Mouse (Mus musculus) neural tube, embryonic 14.5 days (tissue): ENCODE results near the gene Ccdc51. TPM values are rescaled to one million over a fixed set of nuclear protein-coding genes. Genes with fewer than 3 reads are reported as not detected.

Source experiments
- ATAC-seq: fragments of 200-750 bp; cut with Nextera tagmentation; 2 replicates; pipeline ENCODE4 v1.8.0; 2017; ENCODE audit warnings: low read depth, mild to moderate bottlenecking, moderate TSS enrichment, moderate library complexity
- H3K27ac ChIP-seq: fragments of 300-500 bp; sonication (generic); 2 replicates; pipeline ENCODE4 v1.5.1; 2014; ENCODE audit warnings: low read depth, mild to moderate bottlenecking, control low read depth, low read length, moderate library complexity, mixed read lengths
- H3K27me3 ChIP-seq: fragments of 300-500 bp; sonication (generic); 2 replicates; pipeline ENCODE4 v1.6.1; 2014; ENCODE audit warnings: low read length; ENCODE audit not compliant: control insufficient read depth, insufficient read depth
- H3K36me3 ChIP-seq: fragments of 300-500 bp; sonication (generic); 2 replicates; pipeline ENCODE4 v1.6.1; 2014; ENCODE audit warnings: low read length, mixed read lengths; ENCODE audit not compliant: control insufficient read depth, insufficient read depth
- H3K4me1 ChIP-seq: fragments of 300-500 bp; sonication (generic); 2 replicates; pipeline ENCODE4 v1.6.1; 2014; ENCODE audit warnings: low read length; ENCODE audit not compliant: control insufficient read depth, insufficient read depth
- H3K4me2 ChIP-seq: fragments of 300-500 bp; sonication (generic); 2 replicates; pipeline ENCODE4 v1.6.1; 2014; ENCODE audit warnings: mild to moderate bottlenecking, low read depth, low read length, control low read depth
- H3K4me3 ChIP-seq: fragments of 300-500 bp; sonication (generic); 2 replicates; pipeline ENCODE4 v1.5.1; 2014; ENCODE audit warnings: low read depth, low read length, control low read depth, mixed read lengths
- H3K9ac ChIP-seq: fragments of 300-500 bp; sonication (generic); replicated peaks from 2 replicates; pipeline ENCODE4 v1.6.1; 2014; ENCODE audit warnings: low read depth, mild to moderate bottlenecking, control low read depth, low read length, mixed read lengths
- H3K9me3 ChIP-seq: fragments of 300-500 bp; sonication (generic); 2 replicates; pipeline ENCODE4 v1.6.1; 2016; ENCODE audit warnings: low read length; ENCODE audit not compliant: control insufficient read depth
- WGBS: fragments of 180-500 bp; shearing (Covaris S2); extraction: QIAGEN DNeasy Blood & Tissue Kit; methylation state at CpG from one replicate; pipeline ENCODE4 v1.1.7; 2014; 5-methylcytosine and 5-hydroxymethylcytosine counted together
- polyA plus RNA-seq: library from polyadenylated mRNA; unstranded; fragments of >200 nt; fragmentation: Nextera tagmentation; extraction: Ambion mirVana; gene quantifications from 2 replicates; pipeline ENCODE4 v1.2.1, GENCODE M21; 2014

The Ccdc51 gene
- polyA plus RNA-seq, 1 experiment from 2014 or later, result 10.7 TPM

- H3K4me3 ChIP-seq, result no peak overlapping the region
- no peak overlapping the region for H3K9ac ChIP-seq
- peaks cover 84% of the 10 kb centered on the region for H3K36me3 ChIP-seq
- 30% methylated on average over 5 of the region's 6 CpGs for WGBS
- H3K9me3 ChIP-seq, result no peaks in the 10 kb centered on the region
- H3K27me3 ChIP-seq, result no peaks in the 10 kb centered on the region
- ATAC-seq, result no peak
- no peak overlapping the region for H3K4me2 ChIP-seq
- no peak overlapping the region for H3K27ac ChIP-seq
- H3K4me1 ChIP-seq, result peaks cover 5% of the 10 kb centered on the region; the same call in 1 of the 2 replicates
These were observed 25.0 kb downstream of the Ccdc51 start for GRCm38 (mm10) chr9:109107341-109107740.

GRCm38 (mm10) chr9:109110240-109110639 is 27.9 kb downstream of the Ccdc51 start:
- Histone ChIP-seq H3K4me3 (no peak overlapping the region), H3K36me3 (peaks cover 96% of the 10 kb centered on the region), H3K27ac (no peak overlapping the region), H3K9ac (no peak overlapping the region), H3K4me1 (peaks cover 1% of the 10 kb centered on the region; the same call in 1 of the 2 replicates), H3K9me3 (no peaks in the 10 kb centered on the region), H3K27me3 (no peaks in the 10 kb centered on the region), H3K4me2 (no peak overlapping the region)
- 96% methylated on average over 11 of the region's 11 CpGs for WGBS
- no peak for ATAC-seq

- Histone ChIP-seq H3K4me3 (no peak overlapping the region), H3K4me1 (no peaks in the 10 kb centered on the region; the same call in 1 of the 2 replicates), H3K27ac (no peak overlapping the region), H3K4me2 (no peak overlapping the region), H3K36me3 (peaks cover 95% of the 10 kb centered on the region), H3K9me3 (no peaks in the 10 kb centered on the region), H3K9ac (no peak overlapping the region), H3K27me3 (no peaks in the 10 kb centered on the region)
- no peak for ATAC-seq
- 89% methylated on average over 4 of the region's 4 CpGs for WGBS
These were observed 28.8 kb downstream of the Ccdc51 start for GRCm38 (mm10) chr9:109111101-109111500.

GRCm38 (mm10) chr9:109111591-109111990 is 29.3 kb downstream of the Ccdc51 start:
- no peak for ATAC-seq
- H3K36me3 ChIP-seq, result peaks cover 95% of the 10 kb centered on the region
- no peak overlapping the region for H3K4me3 ChIP-seq
- H3K4me1 ChIP-seq, result no peaks in the 10 kb centered on the region; the same call in 1 of the 2 replicates
- H3K4me2 ChIP-seq, result no peak overlapping the region
- H3K9me3 ChIP-seq, result no peaks in the 10 kb centered on the region
- no peak overlapping the region for H3K9ac ChIP-seq
- H3K27me3 ChIP-seq, result no peaks in the 10 kb centered on the region
- no peak overlapping the region for H3K27ac ChIP-seq
- 92% methylated on average over 9 of the region's 9 CpGs for WGBS

GRCm38 (mm10) chr9:109113331-109113730 is 31.0 kb downstream of the Ccdc51 start:
- no peak overlapping the region for H3K27ac ChIP-seq
- no peak overlapping the region for H3K4me2 ChIP-seq
- H3K36me3 ChIP-seq, result peaks cover 96% of the 10 kb centered on the region
- no peaks in the 10 kb centered on the region for H3K9me3 ChIP-seq
- WGBS, result 97% methylated on average over 8 of the region's 8 CpGs
- H3K4me3 ChIP-seq, result no peak overlapping the region
- no peak for ATAC-seq
- H3K9ac ChIP-seq, result no peak overlapping the region
- no peaks in the 10 kb centered on the region for H3K4me1 ChIP-seq
- no peaks in the 10 kb centered on the region for H3K27me3 ChIP-seq

GRCm38 (mm10) chr9:109114276-109114675 is 32.0 kb downstream of the Ccdc51 start:
- ATAC-seq, result no peak
- no peak overlapping the region for H3K9ac ChIP-seq

GRCm38 (mm10) chr9:109114871-109115270 is 32.6 kb downstream of the Ccdc51 start:
- no peaks in the 10 kb centered on the region for H3K4me1 ChIP-seq
- H3K27me3 ChIP-seq, result no peaks in the 10 kb centered on the region
- ATAC-seq, result no peak
- no peak overlapping the region for H3K27ac ChIP-seq
- no peaks in the 10 kb centered on the region for H3K9me3 ChIP-seq
- no peak overlapping the region for H3K4me3 ChIP-seq
- H3K4me2 ChIP-seq, result no peak overlapping the region
- WGBS, result 87% methylated on average over 7 of the region's 7 CpGs
- peaks cover 88% of the 10 kb centered on the region for H3K36me3 ChIP-seq
- no peak overlapping the region for H3K9ac ChIP-seq

More at GRCm38 (mm10) chr9:109114276-109114675, 32.0 kb downstream of the Ccdc51 start:
- no peak overlapping the region for H3K4me2 ChIP-seq
- no peaks in the 10 kb centered on the region for H3K9me3 ChIP-seq
- no peaks in the 10 kb centered on the region for H3K4me1 ChIP-seq
- H3K27me3 ChIP-seq, result no peaks in the 10 kb centered on the region
- no peak overlapping the region for H3K4me3 ChIP-seq
- H3K36me3 ChIP-seq, result peaks cover 94% of the 10 kb centered on the region
- 99% methylated on average over 11 of the region's 11 CpGs for WGBS
- no peak overlapping the region for H3K27ac ChIP-seq

- H3K27me3 ChIP-seq, result no peaks in the 10 kb centered on the region
- 98% methylated on average over 10 of the region's 10 CpGs for WGBS
- no peak overlapping the region for H3K27ac ChIP-seq
- H3K4me2 ChIP-seq, result no peak overlapping the region
- no peak overlapping the region for H3K4me3 ChIP-seq
- no peak for ATAC-seq
- no peak overlapping the region for H3K9ac ChIP-seq
- peaks cover 75% of the 10 kb centered on the region for H3K36me3 ChIP-seq
- H3K4me1 ChIP-seq, result no peaks in the 10 kb centered on the region
- H3K9me3 ChIP-seq, result no peaks in the 10 kb centered on the region
These were observed 33.9 kb downstream of the Ccdc51 start for GRCm38 (mm10) chr9:109116205-109116604.

- no peak overlapping the region for H3K27ac ChIP-seq
- WGBS, result 90% methylated on average over 4 of the region's 4 CpGs
These were observed 35.8 kb downstream of the Ccdc51 start for GRCm38 (mm10) chr9:109118106-109118505.

More at GRCm38 (mm10) chr9:109118106-109118505, 35.8 kb downstream of the Ccdc51 start:
- Histone ChIP-seq H3K9ac (no peak overlapping the region), H3K4me3 (no peak overlapping the region), H3K36me3 (peaks cover 56% of the 10 kb centered on the region), H3K4me2 (no peak overlapping the region), H3K9me3 (no peaks in the 10 kb centered on the region), H3K4me1 (no peaks in the 10 kb centered on the region), H3K27me3 (no peaks in the 10 kb centered on the region)
- no peak for ATAC-seq
